ENCODE assay signal across 9 mouse cellular contexts in genomic region chr2:13578473-13579152, GRCm38 (mm10). TPM values are rescaled to one million over a fixed set of nuclear protein-coding genes. Genes with fewer than 3 reads are reported as not detected.
DNase-seq lines count a peak whose midpoint lies in the region; ATAC-seq and TF ChIP-seq lines count a peak whose summit lies in the region.
"Had no signal": no experiment of that assay in that cellular context is flagged by ENCODE, and none has a peak within 500 bp of the region (broad histone marks: within the 10 kb centered on the region; RNA-seq: fewer than 3 reads in every experiment).

No protein-coding gene starts in this region.

- no peak overlapping the region for H3K9ac ChIP-seq in hindbrain, embryonic 13.5 days

- H3K27me3 ChIP-seq in hindbrain, embryonic 13.5 days = no peaks in the 10 kb centered on the region

- H3K27ac ChIP-seq in embryonic fibroblast, embryonic 13.5 days (ENCODE audit: insufficient read depth, low read length) = peak overlapping the region; percentile 0; the same call in 1 of the 2 replicates
- H3K27ac ChIP-seq in hindbrain, embryonic 13.5 days = peak overlapping the region; percentile 44; the same call in 1 of the 2 replicates
- H3K27ac ChIP-seq: macrophage had no signal

- no peak for ATAC-seq in hindbrain, embryonic 13.5 days (ENCODE audit: low FRiP score)
- ATAC-seq in granulocyte monocyte progenitor cell, adult 5-6 weeks (replicated peaks; ENCODE audit: poor library complexity, severe bottlenecking) = no peak

- TF ChIP-seq CTCF in embryonic fibroblast, embryonic 13.5 days (IDR thresholded peaks at IDR 0.05; ENCODE audit: borderline replicate concordance, insufficient read depth, low read length) = no peak

- H3K9me3 ChIP-seq in hindbrain, embryonic 13.5 days = no peaks in the 10 kb centered on the region

- peak overlapping the region; percentile 25 for H3K4me3 ChIP-seq in embryonic fibroblast, embryonic 13.5 days (ENCODE audit: insufficient read depth, low read length)
- no peak overlapping the region; the same call in 1 of the 2 replicates for H3K4me3 ChIP-seq in hindbrain, embryonic 13.5 days

- H3K4me2 ChIP-seq in hindbrain, embryonic 13.5 days = peak overlapping the region; percentile 30

- DNase-seq in kidney, adult 9 months = peak; percentile 33
- no peak for DNase-seq in kidney, postnatal 4 days
- DNase-seq in ZHBTc4 (ENCODE audit: low read depth, low spot score) = peak; percentile 55
- DNase-seq in spleen, postnatal 36 days (ENCODE audit: low spot score in 2 of 2) = no peak
- DNase-seq in layer of hippocampus, adult 11-12 months (ENCODE audit: low spot score) = no peak

- H3K4me1 ChIP-seq in embryonic fibroblast, embryonic 13.5 days (ENCODE audit: control insufficient read depth, insufficient read depth, low read length) = no peaks in the 10 kb centered on the region
- peaks cover 33% of the 10 kb centered on the region for H3K4me1 ChIP-seq in hindbrain, embryonic 13.5 days (replicated peaks)

- H3K36me3 ChIP-seq in hindbrain, embryonic 13.5 days = peaks cover 43% of the 10 kb centered on the region

- WGBS in hindbrain, embryonic 13.5 days = 60% methylated on average over 14 of the region's 14 CpGs

- TF ChIP-seq POLR2A in embryonic fibroblast, embryonic 13.5 days (IDR thresholded peaks at IDR 0.05; ENCODE audit: low read depth, low read length) = peak; percentile 16

RNA-seq across cellular contexts. Expression of gene Vim, which starts 4.9 kb away (rescaled TPM):
- polyA plus RNA-seq in embryonic fibroblast, embryonic 13.5 days (2011; ENCODE audit: insufficient read length, low read depth, missing spikeins) = 3,430 and 4,672 TPM in 2 replicates
- 727 and 758 TPM in 2 replicates for polyA plus RNA-seq in hindbrain, embryonic 13.5 days (2015; fragmentation: Nextera tagmentation; extraction: Ambion mirVana)
- total RNA-seq in granulocyte monocyte progenitor cell, adult 5-6 weeks (2014; fragmentation: Nextera tagmentation) = 686 and 736 TPM in 2 replicates
- total RNA-seq in granulocyte monocyte progenitor cell, adult 5-6 weeks (2017) = 783 and 809 TPM in 2 replicates

RNA-seq across cellular contexts. Expression of gene Trdmt1, which starts 34.1 kb away (rescaled TPM):
- 7.9 and 14.3 TPM in 2 replicates for polyA plus RNA-seq in embryonic fibroblast, embryonic 13.5 days (2011; ENCODE audit: insufficient read length, low read depth, missing spikeins)
- polyA plus RNA-seq in hindbrain, embryonic 13.5 days (2015; fragmentation: Nextera tagmentation; extraction: Ambion mirVana) = 7.8 and 9.7 TPM in 2 replicates
- total RNA-seq in granulocyte monocyte progenitor cell, adult 5-6 weeks (2014; fragmentation: Nextera tagmentation) = 6.4 and 9.6 TPM in 2 replicates
- total RNA-seq in granulocyte monocyte progenitor cell, adult 5-6 weeks (2017) = 9.9 and 24.3 TPM in 2 replicates

Comparison
In these comparisons a context has a peak if more than half of its experiments do, and no peak if none do; other contexts are left out.
1. DNase-seq: peak in kidney, adult 9 months (single experiment) and ZHBTc4 (single experiment); none in kidney, postnatal 4 days (0 of 2), spleen, postnatal 36 days (0 of 2) and layer of hippocampus, adult 11-12 months (single experiment).